Mouse (Mus musculus) CD8-positive naive resting alpha-beta T cell, adult 2 months (primary cell): Measurements from ENCODE around the gene Wipf3.

ENCODE experiments used
- DNase-seq, 2 experiments: peaks; one replicate each; pipeline ENCODE4 v3.0.0; 2022; ENCODE audit warnings: low read depth in 2 of 2, low spot score in 2 of 2

The Wipf3 gene

GRCm38 (mm10) chr6:54431761-54432160, 2.4 kb downstream of the Wipf3 start:
- DNase-seq, result no peak

DNA sequence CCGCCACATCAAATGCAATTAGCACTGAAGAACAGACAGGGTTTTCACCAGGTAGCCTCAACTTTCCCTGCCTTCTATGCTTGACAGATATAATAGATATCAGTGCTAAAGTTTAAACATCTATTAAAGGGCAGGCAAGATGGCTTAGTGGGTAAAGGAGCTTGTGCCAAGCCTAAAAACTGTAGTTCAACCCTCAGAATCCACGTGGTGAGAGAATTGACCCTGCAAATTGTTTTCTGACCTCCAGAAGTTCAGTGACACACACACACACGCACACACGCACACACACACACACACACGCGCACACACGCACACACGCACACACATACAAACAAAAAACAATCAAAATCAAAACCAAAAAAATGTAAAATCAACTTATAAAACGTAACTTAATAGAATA, 2.8 kb downstream of the Wipf3 start:
- no peak for DNase-seq

DNA sequence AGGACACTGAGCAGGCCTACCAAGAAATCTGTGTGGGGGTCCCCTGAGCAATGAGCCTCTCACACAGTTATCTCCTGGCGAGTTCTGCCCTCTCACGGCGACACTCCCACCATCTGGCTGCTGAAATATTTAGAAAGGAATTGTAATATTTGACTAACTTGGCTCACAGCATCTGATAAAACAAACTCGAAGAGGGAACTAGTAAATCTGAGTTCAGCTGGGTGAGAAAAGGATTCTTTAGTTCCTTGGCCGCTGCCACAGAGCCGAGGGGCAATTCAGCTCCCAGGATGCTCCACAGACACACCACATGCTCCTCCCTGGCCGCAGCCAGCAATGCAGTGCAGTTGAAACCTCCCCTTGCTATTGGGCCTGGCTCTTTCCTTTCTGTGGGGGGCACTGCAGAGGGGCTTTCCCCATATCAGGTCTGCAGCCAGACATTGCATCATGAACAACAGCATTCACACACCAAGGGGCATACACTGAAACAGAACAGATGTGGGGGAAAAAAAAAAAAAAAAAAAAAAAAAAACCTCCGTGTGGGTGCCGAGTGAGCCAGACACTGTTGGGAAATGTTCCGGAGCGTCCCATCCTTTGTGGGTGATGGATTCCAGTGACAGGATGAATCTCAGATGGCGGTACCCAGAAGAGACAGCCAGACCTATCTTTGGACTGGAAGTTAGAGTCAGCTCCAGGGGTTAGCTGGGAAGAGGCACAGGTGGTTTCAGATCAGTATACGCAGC, 3.6 kb downstream of the Wipf3 start:
- DNase-seq, result no peak

DNA sequence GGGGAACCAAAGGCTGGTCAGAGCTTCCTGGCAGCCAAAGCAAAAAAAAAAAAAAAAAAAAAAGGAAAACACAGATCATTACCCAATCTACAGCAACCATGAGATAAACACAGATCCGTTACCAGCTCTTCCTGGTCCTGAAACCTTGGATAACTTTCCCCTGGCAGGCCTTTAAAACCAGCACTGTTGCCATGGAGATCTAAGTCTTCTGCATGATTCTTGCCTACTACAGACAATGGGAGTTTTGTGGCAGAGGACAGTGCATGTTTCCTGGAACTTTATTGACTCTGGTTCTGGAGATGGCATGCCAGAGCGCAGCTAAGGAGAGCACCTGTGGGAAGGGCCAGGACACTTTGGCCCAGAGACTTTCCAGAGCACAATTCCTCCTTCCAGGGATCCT, 4.8 kb downstream of the Wipf3 start:
- DNase-seq, result no peak

DNA sequence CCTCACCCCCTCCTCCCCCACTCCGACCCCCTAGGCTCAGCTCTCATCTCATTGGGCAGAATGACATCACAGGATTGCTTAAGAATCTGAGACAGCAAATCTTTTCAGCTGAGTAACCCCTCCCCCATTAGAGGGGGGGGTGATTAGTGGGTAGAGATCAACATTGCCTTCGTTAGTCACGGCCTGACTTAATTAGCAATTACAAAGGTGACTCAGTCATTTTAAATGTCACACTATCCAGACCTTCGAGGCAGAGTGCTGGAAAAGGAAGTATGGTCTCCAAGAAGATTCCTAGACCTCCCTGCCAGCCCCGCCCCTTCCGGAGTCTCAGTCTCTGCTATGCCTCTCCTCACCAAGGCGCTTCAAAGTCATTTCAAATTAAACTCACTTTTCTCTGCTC, 6.3 kb downstream of the Wipf3 start:
- no peak for DNase-seq

DNA sequence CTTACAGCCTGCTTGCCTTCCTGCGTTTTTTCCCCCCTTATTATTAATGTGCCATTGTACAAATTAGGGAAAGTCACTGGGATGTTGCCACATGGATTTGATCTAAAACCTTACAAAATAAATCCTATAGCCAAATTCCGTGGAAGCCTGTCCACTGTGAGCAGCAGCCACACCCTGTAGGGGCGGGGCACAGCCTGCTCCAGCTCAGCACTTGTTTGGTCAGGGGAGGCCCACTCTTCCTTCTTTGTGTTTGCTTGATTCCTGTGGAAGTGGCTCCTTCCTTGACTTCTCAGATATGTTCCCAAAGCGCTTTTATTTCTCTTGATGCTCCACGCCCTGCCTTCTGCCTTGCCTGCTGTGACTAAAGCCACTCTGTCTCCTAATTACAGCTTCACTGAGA, 6.9 kb downstream of the Wipf3 start:
- DNase-seq, result no peak

DNA sequence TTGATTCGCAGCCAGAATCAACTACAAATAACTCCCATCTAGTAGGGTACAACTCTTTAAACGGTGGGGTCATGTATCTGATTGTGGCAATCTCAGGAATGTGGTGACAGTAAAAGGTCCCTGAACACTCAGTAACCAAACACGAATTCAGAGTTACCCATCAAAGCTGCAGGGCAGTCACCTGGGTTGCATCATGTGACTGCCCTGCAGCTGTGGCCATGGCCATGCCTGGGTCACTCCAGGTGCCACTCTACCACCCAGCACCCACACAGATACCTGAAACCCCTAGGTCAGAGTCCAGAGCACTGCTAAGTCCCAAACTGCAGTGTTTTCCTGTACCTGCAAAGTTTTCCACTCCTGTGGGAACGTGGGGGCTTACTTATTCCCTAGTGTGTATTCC, 9.1 kb downstream of the Wipf3 start:
- no peak for DNase-seq

DNA sequence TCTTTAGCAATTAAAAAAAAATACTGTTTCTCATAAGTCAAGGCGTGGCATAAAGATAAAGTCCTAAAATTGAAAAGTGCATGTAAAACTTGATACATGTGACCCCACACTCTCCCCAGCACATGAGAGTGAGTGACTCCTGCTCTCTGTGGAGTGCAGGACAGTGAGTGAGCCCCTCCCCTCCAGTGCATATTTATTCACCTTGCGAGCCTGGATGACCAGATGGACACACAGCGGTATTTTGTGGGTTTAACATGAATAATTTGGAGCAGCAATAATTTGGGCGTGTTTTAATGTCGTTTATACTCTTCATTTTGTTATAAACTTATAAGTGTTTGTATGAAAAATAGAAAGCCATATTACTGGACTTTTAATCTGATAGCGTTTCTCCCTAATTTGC, 11.3 kb downstream of the Wipf3 start:
- no peak for DNase-seq

- DNase-seq, result no peak
Observed at GRCm38 (mm10) chr6:54443657-54444056, 14.3 kb downstream of the Wipf3 start.

GRCm38 (mm10) chr6:54444086-54444485, 14.7 kb downstream of the Wipf3 start:
- no peak for DNase-seq

- DNase-seq, result no peak
Observed at GRCm38 (mm10) chr6:54445249-54445818, 15.9 kb downstream of the Wipf3 start.

DNA sequence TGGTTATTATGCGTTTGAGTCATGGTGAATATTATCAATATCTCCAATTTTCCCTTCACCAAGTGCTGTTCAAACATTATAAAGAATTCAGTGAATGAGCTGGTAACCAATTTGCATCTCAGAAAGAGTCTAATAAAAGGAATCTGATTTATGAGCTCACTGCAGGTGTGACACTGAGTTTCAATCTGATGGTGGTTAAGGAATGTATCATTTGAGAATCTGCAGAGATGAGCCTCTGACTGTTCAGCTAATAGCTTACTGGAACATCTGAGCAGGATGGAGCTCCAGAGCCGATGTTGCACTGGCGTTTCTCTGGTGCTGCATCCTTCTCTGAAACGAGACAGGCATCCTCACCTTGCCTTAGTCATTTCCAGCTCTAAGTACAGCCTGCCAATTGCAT, 17.9 kb downstream of the Wipf3 start:
- DNase-seq, result no peak

- DNase-seq, result no peak
Observed at GRCm38 (mm10) chr6:54459661-54460060, 30.3 kb downstream of the Wipf3 start.

- DNase-seq, result no peak
Observed at GRCm38 (mm10) chr6:54460172-54460914, 30.9 kb downstream of the Wipf3 start.

DNA sequence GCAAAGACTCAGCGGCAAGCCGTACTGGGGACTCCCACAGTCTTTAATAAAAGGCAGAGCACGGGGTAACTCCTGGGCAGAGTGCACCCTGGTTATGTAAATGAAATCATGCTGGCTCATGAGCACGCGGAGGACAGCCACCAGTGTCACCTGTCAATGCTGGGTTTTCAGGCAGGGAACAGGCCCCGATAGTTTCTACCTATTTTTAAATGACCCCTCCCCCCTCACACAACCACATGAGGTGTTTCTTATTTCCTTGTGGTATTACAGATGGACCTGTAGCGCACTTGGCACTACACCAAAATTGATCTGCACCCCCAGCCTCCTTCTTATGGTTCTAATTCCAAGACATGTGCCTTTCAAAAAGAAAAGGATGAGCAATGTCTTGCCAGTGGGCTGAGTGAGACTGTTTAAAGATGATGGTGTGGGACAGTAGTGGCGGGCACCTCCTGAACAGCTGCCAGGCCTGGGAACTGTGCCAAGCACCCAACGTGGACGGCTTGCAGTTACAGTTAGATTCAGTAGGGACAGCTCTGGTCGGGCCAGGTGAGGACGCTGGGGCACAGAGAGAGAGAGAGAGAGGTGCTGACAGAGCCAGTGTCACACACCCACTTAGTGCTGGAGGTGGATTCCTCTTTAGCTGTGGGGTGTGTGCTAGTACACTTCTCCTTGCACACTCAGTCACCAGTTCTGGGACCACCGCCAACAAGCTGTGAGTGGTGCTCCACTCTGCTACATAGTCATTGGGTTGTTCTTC, 31.7 kb downstream of the Wipf3 start:
- no peak for DNase-seq

GRCm38 (mm10) chr6:54462766-54463165, 33.4 kb downstream of the Wipf3 start:
- DNase-seq, result no peak

DNA sequence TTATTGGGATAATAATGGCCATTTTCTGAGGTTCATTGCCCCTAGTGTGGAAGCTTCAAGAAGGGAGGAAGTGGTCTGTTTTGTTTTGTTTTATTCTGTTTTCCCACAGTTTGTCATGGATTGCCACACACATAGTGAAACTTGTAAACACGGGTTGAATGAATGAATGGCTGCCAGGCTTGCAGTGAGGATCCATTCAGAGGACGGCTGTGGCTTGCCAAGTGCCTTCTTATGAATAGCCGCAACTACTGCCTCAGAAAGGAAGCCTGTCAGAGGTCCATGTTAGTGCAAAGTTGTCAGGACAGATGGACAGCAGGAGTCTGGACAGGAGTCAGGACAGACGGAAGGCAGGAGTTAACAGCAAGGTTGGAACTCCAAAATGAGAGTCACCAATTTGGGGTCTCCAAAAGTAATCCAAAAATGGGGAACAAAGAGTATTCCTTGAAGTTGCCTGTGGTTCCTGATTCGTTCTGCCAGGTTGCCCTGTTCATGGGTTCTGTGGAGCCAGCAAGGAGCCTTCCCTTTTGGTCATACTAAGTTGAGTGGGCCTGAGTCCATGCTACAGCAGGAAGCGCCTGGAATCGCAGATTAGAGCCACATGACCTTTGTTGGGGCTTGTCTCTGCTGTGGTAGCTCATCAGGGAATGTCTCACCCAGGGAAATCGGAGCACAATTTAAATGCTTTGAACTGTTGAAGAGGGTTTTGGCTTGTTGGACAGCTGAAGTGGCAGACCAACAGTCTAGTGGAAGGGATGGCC, 34.5 kb downstream of the Wipf3 start:
- DNase-seq, result no peak

DNA sequence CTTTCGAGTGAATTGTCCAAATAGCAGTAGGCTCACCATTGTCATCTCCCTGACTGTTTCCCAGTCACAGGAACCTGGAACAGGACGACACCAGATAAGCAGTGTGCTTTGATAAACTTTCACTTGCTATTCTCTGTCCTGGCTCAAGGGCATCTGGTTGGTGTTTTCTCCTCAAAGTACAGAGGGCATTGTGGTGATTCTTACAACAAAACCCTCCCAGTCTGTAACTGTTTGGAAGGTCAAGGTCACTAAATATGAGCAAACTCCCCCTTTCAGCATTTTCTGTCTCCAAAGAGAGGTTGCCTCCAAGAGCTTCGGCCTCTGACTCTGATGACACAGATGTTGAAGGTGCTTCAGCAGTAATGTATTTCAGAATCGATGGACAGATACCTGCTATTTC, 35.5 kb downstream of the Wipf3 start:
- DNase-seq, result no peak

DNA sequence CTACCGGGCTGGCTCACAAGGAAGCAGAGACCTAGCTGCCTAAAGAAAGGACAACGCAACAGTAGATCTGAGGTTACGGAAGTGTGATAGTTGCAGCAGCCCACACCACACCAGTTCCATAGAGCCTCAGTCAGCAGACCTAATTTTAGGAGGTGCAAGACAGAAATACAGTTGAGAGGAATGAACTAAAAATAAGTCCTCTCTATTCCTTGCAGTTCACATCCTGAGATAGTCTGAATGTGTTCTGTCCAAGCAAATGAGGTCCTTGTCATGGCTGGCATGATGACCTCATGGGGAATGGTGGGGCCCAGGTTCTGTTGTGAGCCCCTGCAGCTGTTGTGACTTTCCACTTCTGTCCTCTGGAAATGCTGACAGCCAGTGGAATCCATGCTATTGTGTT, 38.0 kb downstream of the Wipf3 start:
- DNase-seq, result no peak

DNA sequence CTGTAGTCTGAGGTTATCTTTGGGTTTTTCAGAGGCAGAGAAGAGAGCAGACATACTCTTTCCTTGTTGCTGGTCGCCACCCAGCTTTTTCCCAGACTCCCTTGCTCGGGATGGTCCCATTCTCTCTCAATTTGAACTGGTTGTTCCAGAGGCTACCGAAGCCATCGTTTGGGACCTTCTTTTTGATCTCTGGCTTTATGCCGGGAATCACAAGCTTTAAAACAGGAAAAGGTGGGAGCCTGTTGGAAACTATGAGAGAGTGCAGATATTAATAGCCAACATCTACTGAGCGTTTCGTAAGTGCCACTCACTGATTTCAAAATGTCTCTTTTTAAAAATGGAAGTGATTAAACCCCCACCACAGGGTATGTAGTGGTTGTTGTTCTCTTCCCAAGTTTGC, 42.5 kb downstream of the Wipf3 start:
- no peak for DNase-seq
